Mouse (Mus musculus) heart, embryonic 11.5 days (tissue): ENCODE measurements around the gene Supt3. TPM values are rescaled to one million over a fixed set of nuclear protein-coding genes. Genes with fewer than 3 reads are reported as not detected.

Experiments
- ATAC-seq: fragments of 200-750 bp; cut with Nextera tagmentation; replicated peaks from 2 replicates; pipeline ENCODE4 v1.8.0; 2017; ENCODE audit warnings: moderate library complexity; ENCODE audit not compliant: insufficient number of reproducible peaks, low FRiP score, low TSS enrichment
- H3K27ac ChIP-seq: fragments of 300-500 bp; sonication (generic); 2 replicates; pipeline ENCODE4 v1.5.1; 2014; ENCODE audit warnings: mild to moderate bottlenecking, low read depth, low read length
- H3K27me3 ChIP-seq: fragments of 300-500 bp; sonication (generic); 2 replicates; pipeline ENCODE4 v1.6.1; 2014; ENCODE audit warnings: mild to moderate bottlenecking, low read length, mixed read lengths; ENCODE audit not compliant: control insufficient read depth, insufficient read depth
- H3K36me3 ChIP-seq: fragments of 300-500 bp; sonication (generic); 2 replicates; pipeline ENCODE4 v1.6.1; 2014; ENCODE audit warnings: mild to moderate bottlenecking, low read length, moderate library complexity, mixed read lengths; ENCODE audit not compliant: control insufficient read depth, insufficient read depth
- H3K4me1 ChIP-seq: fragments of 300-500 bp; sonication (generic); 2 replicates; pipeline ENCODE4 v1.6.1; 2014; ENCODE audit warnings: low read length; ENCODE audit not compliant: control insufficient read depth, insufficient read depth
- H3K4me2 ChIP-seq: fragments of 300-500 bp; sonication (generic); 2 replicates; pipeline ENCODE4 v1.6.1; 2014; ENCODE audit warnings: mild to moderate bottlenecking, moderate library complexity
- H3K4me3 ChIP-seq: fragments of 300-500 bp; sonication (generic); 2 replicates; pipeline ENCODE4 v1.5.1; 2014; ENCODE audit warnings: low read depth, low read length
- H3K9ac ChIP-seq: fragments of 300-500 bp; sonication (generic); 2 replicates; pipeline ENCODE4 v1.6.1; 2014; ENCODE audit warnings: mild to moderate bottlenecking, low read depth, low read length, moderate library complexity
- H3K9me3 ChIP-seq: fragments of 300-500 bp; sonication (generic); replicated peaks from 2 replicates; pipeline ENCODE4 v1.6.1; 2016; ENCODE audit warnings: low read length; ENCODE audit not compliant: control insufficient read depth
- WGBS: fragments of 180-500 bp; shearing (Covaris S2); extraction: QIAGEN DNeasy Blood & Tissue Kit; methylation state at CpG from one replicate; pipeline ENCODE4 v1.1.7; 2014; ENCODE audit not compliant: insufficient replicate concordance; 5-methylcytosine and 5-hydroxymethylcytosine counted together
- polyA plus RNA-seq: library from polyadenylated mRNA; unstranded; fragments of >200 nt; fragmentation: Nextera tagmentation; extraction: Ambion mirVana; gene quantifications from 2 replicates; pipeline ENCODE4 v1.2.1, GENCODE M21; 2014

The Supt3 gene
- polyA plus RNA-seq: 22.4 and 22.8 TPM in 2 replicates

- peak; percentile 98 for ATAC-seq
- peak within 1 kb of the TSS; percentile 90 for H3K9ac ChIP-seq
- peak within 1 kb of the TSS; percentile 83 for H3K4me3 ChIP-seq
- H3K27ac ChIP-seq: peak within 1 kb of the TSS; percentile 85
- H3K36me3 ChIP-seq: no peaks in the 10 kb centered on the region
- H3K27me3 ChIP-seq: no peaks in the 10 kb centered on the region
- H3K4me1 ChIP-seq: 0 out of 2 replicates have a peak, but pooled peaks cover 5% of the 10 kb centered on the region
- under 1% methylated on average over 38 of the region's 40 CpGs for WGBS
- peak within 1 kb of the TSS; percentile 68 for H3K4me2 ChIP-seq
- no peaks in the 10 kb centered on the region for H3K9me3 ChIP-seq
These were observed at the start of gene Supt3 for GRCm38 (mm10) chr17:44776738-44777270. TSS of gene Supt3 (plus strand) at chr17:44777152.

GRCm38 (mm10) chr17:44727675-44728074 is 49.3 kb upstream of the Supt3 start:
- H3K4me2 ChIP-seq: no peak overlapping the region
- peaks cover 6% of the 10 kb centered on the region for H3K27me3 ChIP-seq
- H3K4me3 ChIP-seq: no peak overlapping the region
- no peak overlapping the region for H3K9ac ChIP-seq
- no peaks in the 10 kb centered on the region for H3K4me1 ChIP-seq
- H3K9me3 ChIP-seq: no peaks in the 10 kb centered on the region
- H3K36me3 ChIP-seq: no peaks in the 10 kb centered on the region
- H3K27ac ChIP-seq: no peak overlapping the region
- no peak for ATAC-seq

GRCm38 (mm10) chr17:44728464-44728863 is 48.5 kb upstream of the Supt3 start:
- Histone ChIP-seq H3K4me2 (no peak overlapping the region), H3K4me3 (no peak overlapping the region), H3K27me3 (peaks cover 12% of the 10 kb centered on the region), H3K9me3 (no peaks in the 10 kb centered on the region), H3K36me3 (no peaks in the 10 kb centered on the region), H3K4me1 (no peaks in the 10 kb centered on the region), H3K9ac (no peak overlapping the region), H3K27ac (no peak overlapping the region)
- 47% methylated on average over 2 of the region's 2 CpGs for WGBS
- ATAC-seq: no peak

- H3K36me3 ChIP-seq: no peaks in the 10 kb centered on the region
- no peak for ATAC-seq
- peak overlapping the region; percentile 68 for H3K4me3 ChIP-seq
- H3K9ac ChIP-seq: no peak overlapping the region
- peaks cover 15% of the 10 kb centered on the region for H3K4me1 ChIP-seq
- peaks cover 60% of the 10 kb centered on the region for H3K27me3 ChIP-seq
- no peak overlapping the region for H3K27ac ChIP-seq
- H3K4me2 ChIP-seq: peak overlapping the region; percentile 97
- 2% methylated on average over 23 of the region's 23 CpGs for WGBS
- H3K9me3 ChIP-seq: no peaks in the 10 kb centered on the region
These were observed 43.2 kb upstream of the Supt3 start for GRCm38 (mm10) chr17:44733544-44734310.

GRCm38 (mm10) chr17:44734501-44735222 is 42.3 kb upstream of the Supt3 start:
- H3K36me3 ChIP-seq: no peaks in the 10 kb centered on the region
- WGBS: under 1% methylated on average over 48 of the region's 48 CpGs
- H3K27me3 ChIP-seq: peaks cover 69% of the 10 kb centered on the region
- peak overlapping the region; percentile 43; the same call in 1 of the 2 replicates for H3K9ac ChIP-seq
- H3K27ac ChIP-seq: no peak overlapping the region
- peaks cover 15% of the 10 kb centered on the region for H3K4me1 ChIP-seq
- H3K9me3 ChIP-seq: no peaks in the 10 kb centered on the region
- H3K4me3 ChIP-seq: peak overlapping the region; percentile 68
- peak overlapping the region; percentile 97 for H3K4me2 ChIP-seq
- no peak for ATAC-seq

GRCm38 (mm10) chr17:44735223-44735990 is 41.5 kb upstream of the Supt3 start:
- H3K4me1 ChIP-seq: peaks cover 15% of the 10 kb centered on the region
- H3K4me3 ChIP-seq: peak overlapping the region; percentile 68
- H3K36me3 ChIP-seq: no peaks in the 10 kb centered on the region
- peaks cover 71% of the 10 kb centered on the region for H3K27me3 ChIP-seq
- WGBS: under 1% methylated on average over 58 of the region's 64 CpGs
- H3K27ac ChIP-seq: no peak overlapping the region
- H3K4me2 ChIP-seq: peak overlapping the region; percentile 97
- no peaks in the 10 kb centered on the region for H3K9me3 ChIP-seq
- peak; percentile 43; the same call in 1 of the 2 replicates for ATAC-seq
- H3K9ac ChIP-seq: peak overlapping the region; percentile 69; the same call in 1 of the 2 replicates

GRCm38 (mm10) chr17:44735991-44736561 is 40.9 kb upstream of the Supt3 start:
- Histone ChIP-seq H3K27ac (no peak overlapping the region), H3K9me3 (no peaks in the 10 kb centered on the region), H3K4me1 (peaks cover 15% of the 10 kb centered on the region), H3K27me3 (peaks cover 73% of the 10 kb centered on the region), H3K9ac (peak overlapping the region; percentile 69), H3K4me3 (peak overlapping the region; percentile 68), H3K36me3 (no peaks in the 10 kb centered on the region), H3K4me2 (peak overlapping the region; percentile 97)
- WGBS: under 1% methylated on average over 67 of the region's 73 CpGs
- ATAC-seq: peak; percentile 62; the same call in 1 of the 2 replicates
